Mouse (Mus musculus): ENCODE measurements around the gene Gp9. TPM values are rescaled to one million over a fixed set of nuclear protein-coding genes. Genes with fewer than 3 reads are reported as not detected.

The Gp9 gene
- polyA plus RNA-seq, 1 experiment, result 0.66 TPM

DNA sequence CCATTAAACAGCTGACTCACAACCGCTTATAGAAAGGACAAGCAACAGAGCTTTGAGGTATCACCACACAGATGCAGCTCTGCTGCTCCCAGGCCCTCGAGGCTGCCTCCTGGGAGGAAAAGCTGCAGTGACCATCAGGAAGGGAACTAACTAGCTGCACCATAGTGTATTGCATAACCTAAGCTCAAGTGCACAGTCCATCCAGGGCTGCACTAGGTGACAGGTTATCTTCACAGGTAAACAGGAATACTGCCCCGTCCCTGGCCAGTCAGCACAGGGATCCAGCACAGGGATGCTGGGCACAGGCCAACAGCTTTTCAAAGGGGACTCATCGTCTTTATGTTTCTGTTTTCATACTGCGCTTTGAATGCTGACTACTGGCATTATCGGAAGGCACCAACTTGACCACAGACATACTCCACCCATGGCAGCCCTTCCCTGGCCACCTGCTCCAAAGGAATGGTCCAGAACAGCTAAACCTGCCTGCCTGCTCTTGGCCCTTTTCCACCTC lies 31.8 kb downstream of the Gp9 start:
- peaks cover 16% of the 10 kb centered on the region for H3K4me1 ChIP-seq (ENCODE audit: control insufficient read depth, insufficient read depth, low read length)
- no peak overlapping the region for H3K4me3 ChIP-seq (ENCODE audit: insufficient read depth, low read depth, low read length)
- H3K36me3 ChIP-seq (ENCODE audit: control insufficient read depth, insufficient read depth, low read length), result no peaks in the 10 kb centered on the region
- TF ChIP-seq CTCF (conservative IDR thresholded peaks at IDR 0.05; ENCODE audit: insufficient read depth, insufficient read length, low read depth, low read length) (no peak), POLR2A (IDR thresholded peaks at IDR 0.05; ENCODE audit: low read depth, low read length) (no peak)
- 54% methylated on average over 6 of the region's 6 CpGs for WGBS
- DNase-seq, result peak; percentile 49
- H3K27ac ChIP-seq (ENCODE audit: insufficient read depth, low read depth, low read length), result no peak overlapping the region
- no peaks in the 10 kb centered on the region for H3K27me3 ChIP-seq (replicated peaks; ENCODE audit: control insufficient read depth, insufficient read depth, low read length)

DNA sequence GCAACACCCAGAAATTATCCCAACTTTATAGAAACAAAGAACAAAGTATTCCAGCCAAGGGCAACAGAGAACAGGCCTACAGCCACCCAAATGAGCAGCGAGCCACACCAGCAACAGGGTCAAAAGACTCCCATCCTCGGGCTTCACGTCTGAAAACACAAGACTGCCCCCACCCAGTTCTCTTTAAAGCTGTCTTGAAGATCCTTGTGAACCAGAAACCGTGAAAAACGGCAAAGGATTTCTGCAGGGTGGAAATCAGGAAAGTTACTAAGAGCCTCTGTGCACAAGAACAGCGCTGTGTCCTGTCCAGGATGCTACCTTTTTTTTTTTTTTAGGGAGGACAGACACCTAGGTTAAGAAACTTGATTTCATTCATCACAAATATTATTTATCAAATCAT lies 32.4 kb downstream of the Gp9 start:
- DNase-seq, result no peak
- Histone ChIP-seq H3K27ac (ENCODE audit: insufficient read depth, low read depth, low read length) (peak overlapping the region; percentile 83), H3K4me1 (ENCODE audit: control insufficient read depth, insufficient read depth, low read length) (peaks cover 16% of the 10 kb centered on the region), H3K27me3 (replicated peaks; ENCODE audit: control insufficient read depth, insufficient read depth, low read length) (no peaks in the 10 kb centered on the region), H3K4me3 (ENCODE audit: insufficient read depth, low read depth, low read length) (peak overlapping the region; percentile 61), H3K36me3 (ENCODE audit: control insufficient read depth, insufficient read depth, low read length) (no peaks in the 10 kb centered on the region)
- TF ChIP-seq CTCF (conservative IDR thresholded peaks at IDR 0.05; ENCODE audit: insufficient read depth, insufficient read length, low read depth, low read length), result no peak
- no peak for TF ChIP-seq POLR2A (IDR thresholded peaks at IDR 0.05; ENCODE audit: low read depth, low read length)
- WGBS, result 18% methylated on average over 6 of the region's 6 CpGs

DNA sequence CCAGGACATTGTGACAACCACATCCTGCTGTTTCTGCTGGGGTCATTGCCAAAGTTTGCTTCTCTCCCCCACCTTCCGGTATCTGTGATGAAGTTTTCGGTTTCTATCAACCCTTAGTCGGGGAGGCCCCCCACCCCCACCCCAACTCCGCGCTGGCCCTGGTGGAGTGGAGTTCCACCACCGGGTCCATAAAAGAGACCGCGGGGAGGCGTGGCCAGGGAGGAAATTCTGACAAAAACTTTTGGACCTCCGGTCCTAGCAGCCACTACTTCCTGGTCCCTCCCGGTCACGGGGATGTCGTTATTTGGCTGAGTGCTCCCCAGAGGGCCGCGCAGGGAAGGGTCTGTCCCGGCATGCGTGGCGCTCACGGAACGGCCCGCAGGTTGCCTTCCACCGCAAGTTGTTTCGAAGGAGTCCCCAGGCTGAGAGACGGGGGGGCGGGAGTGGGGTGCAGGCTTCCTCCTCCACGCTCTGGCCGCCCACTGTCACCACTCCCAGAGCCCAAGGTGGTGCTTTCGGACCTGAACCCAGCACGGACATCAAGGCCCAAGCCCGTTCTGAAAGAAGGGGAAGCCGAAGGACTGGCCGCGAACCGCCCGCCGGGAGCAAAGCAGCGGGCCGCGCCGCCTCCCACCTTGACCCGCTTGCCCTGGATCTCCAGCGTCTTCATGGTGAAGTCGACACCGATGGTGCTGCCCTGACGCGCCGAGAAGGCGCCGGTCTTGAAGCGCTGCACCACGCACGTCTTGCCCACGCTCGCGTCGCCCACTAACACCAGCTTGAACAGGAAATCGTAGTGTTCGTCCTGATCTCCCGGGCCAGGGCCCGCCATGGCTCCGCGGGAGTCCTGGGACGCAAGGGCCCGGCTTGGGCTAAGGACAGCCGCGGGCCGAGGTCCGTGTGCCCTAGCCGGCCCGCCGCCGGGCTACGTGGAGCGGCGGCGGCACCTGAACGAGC lies 33.1 kb downstream of the Gp9 start:
- no peak for TF ChIP-seq POLR2A (IDR thresholded peaks at IDR 0.05; ENCODE audit: low read depth, low read length)
- TF ChIP-seq CTCF (conservative IDR thresholded peaks at IDR 0.05; ENCODE audit: insufficient read depth, insufficient read length, low read depth, low read length), result no peak
- Histone ChIP-seq H3K36me3 (ENCODE audit: control insufficient read depth, insufficient read depth, low read length) (no peaks in the 10 kb centered on the region), H3K27ac (ENCODE audit: insufficient read depth, low read depth, low read length) (peak overlapping the region; percentile 83), H3K27me3 (replicated peaks; ENCODE audit: control insufficient read depth, insufficient read depth, low read length) (no peaks in the 10 kb centered on the region), H3K4me3 (ENCODE audit: insufficient read depth, low read depth, low read length) (peak overlapping the region; percentile 61), H3K4me1 (ENCODE audit: control insufficient read depth, insufficient read depth, low read length) (peaks cover 12% of the 10 kb centered on the region)
- WGBS, result under 1% methylated on average over 77 of the region's 77 CpGs
- peak; percentile 90 for DNase-seq

DNA sequence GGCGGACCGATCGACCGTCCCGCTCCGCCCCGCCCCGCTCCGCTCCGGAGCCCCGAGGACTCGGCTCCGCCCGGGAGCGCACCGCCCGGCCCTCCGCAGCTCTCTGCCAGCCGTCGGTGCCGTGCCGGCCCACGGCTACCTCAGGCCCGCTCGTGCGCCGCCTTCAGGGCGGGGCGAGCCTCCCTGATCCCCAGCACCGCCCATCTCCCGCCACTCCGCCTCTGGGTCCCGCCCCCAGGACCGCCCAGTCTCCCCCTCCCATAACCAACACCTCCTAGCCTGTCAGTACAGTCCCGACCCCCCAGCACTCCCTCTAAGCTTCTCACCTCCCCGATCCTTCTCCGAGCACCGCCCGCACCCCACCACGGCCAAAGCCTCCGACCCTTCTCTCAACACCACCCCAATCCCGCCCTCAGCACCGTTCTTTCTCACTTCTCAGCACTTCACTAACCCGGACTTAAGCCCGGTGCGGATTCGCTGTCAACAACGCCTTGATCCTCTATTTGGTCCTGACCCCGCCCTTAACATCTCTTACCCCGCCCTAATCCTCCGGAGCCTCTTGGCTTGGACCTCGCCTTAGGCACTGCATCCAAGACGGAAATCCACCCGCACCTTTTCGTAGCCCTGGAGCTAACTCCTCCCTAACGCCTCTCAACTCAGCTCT lies 33.9 kb downstream of the Gp9 start, which contains the start of gene Rab43:
Rab43 (minus strand) TSS at position 490 of the 664 bp plus-strand sequence.
- WGBS, result 1% methylated on average over 52 of the region's 56 CpGs
- H3K4me3 ChIP-seq (ENCODE audit: insufficient read depth, low read depth, low read length), result peak within 1 kb of the TSS; percentile 75
- peaks cover 12% of the 10 kb centered on the region for H3K4me1 ChIP-seq (ENCODE audit: control insufficient read depth, insufficient read depth, low read length)
- DNase-seq, result peak; percentile 97
- no peaks in the 10 kb centered on the region for H3K27me3 ChIP-seq (replicated peaks; ENCODE audit: control insufficient read depth, insufficient read depth, low read length)
- H3K27ac ChIP-seq (ENCODE audit: insufficient read depth, low read depth, low read length), result peak within 1 kb of the TSS; percentile 83
- TF ChIP-seq CTCF (conservative IDR thresholded peaks at IDR 0.05; ENCODE audit: insufficient read depth, insufficient read length, low read depth, low read length), result no peak
- peak; percentile 88 for TF ChIP-seq POLR2A (IDR thresholded peaks at IDR 0.05; ENCODE audit: low read depth, low read length)
- no peaks in the 10 kb centered on the region for H3K36me3 ChIP-seq (ENCODE audit: control insufficient read depth, insufficient read depth, low read length)

DNA sequence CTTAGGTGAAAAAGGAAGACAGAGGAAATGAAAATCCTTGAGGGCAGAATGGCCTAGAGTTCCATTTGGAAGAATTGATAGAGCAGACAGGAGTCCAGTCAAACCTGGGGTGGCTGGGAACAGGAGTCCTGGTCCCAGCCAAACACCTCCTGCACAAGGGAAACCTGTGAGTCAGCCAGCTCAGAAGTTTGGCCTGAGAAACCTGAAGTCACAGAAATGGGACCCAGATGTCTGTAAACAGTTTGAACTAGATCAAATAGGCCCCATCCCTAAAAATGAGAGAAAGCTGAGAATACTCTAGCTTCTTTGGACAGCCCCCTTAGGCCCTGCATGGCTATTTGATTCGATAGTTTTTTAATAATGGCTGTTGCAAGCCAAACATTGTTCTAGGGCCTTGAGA lies 34.8 kb downstream of the Gp9 start:
- TF ChIP-seq CTCF (conservative IDR thresholded peaks at IDR 0.05; ENCODE audit: insufficient read depth, insufficient read length, low read depth, low read length) (no peak), POLR2A (IDR thresholded peaks at IDR 0.05; ENCODE audit: low read depth, low read length) (no peak)
- Histone ChIP-seq H3K4me3 (ENCODE audit: insufficient read depth, low read depth, low read length) (no peak overlapping the region), H3K27me3 (replicated peaks; ENCODE audit: control insufficient read depth, insufficient read depth, low read length) (no peaks in the 10 kb centered on the region), H3K27ac (ENCODE audit: insufficient read depth, low read depth, low read length) (peak overlapping the region; percentile 18; the same call in 1 of the 2 replicates), H3K4me1 (ENCODE audit: control insufficient read depth, insufficient read depth, low read length) (peaks cover 12% of the 10 kb centered on the region; the same call in 1 of the 2 replicates), H3K36me3 (ENCODE audit: control insufficient read depth, insufficient read depth, low read length) (no peaks in the 10 kb centered on the region; the same call in 1 of the 2 replicates)
- 92% methylated on average over 1 of the region's 1 CpGs for WGBS
- no peak for DNase-seq

DNA sequence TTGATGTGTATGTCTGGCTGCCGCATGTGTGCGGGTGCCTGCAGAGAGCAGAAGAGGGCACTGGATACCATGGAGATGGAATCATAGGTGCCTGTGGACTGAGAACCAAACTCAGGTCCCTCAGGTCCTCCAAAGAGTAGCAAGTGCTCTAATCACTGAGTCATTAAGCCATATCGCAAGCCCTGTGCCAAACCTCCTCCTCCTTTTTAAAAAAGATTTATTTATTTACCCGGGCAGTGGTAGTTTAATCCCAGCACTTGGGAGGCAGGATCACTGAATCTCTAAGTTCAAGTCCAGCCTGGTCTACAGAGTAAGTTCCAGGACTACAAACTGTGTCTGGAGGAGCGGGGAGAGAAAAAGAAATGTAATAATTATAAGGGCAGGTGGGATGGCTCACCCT lies 36.6 kb downstream of the Gp9 start:
- 86% methylated on average over 5 of the region's 5 CpGs for WGBS
- TF ChIP-seq CTCF (conservative IDR thresholded peaks at IDR 0.05; ENCODE audit: insufficient read depth, insufficient read length, low read depth, low read length), result no peak
- TF ChIP-seq POLR2A (IDR thresholded peaks at IDR 0.05; ENCODE audit: low read depth, low read length), result no peak
- no peak for DNase-seq

More for the DNA sequence above, 36.6 kb downstream of the Gp9 start:
- H3K27ac ChIP-seq (ENCODE audit: insufficient read depth, low read depth, low read length), result no peak overlapping the region
- peaks cover 9% of the 10 kb centered on the region; the same call in 1 of the 2 replicates for H3K4me1 ChIP-seq (ENCODE audit: control insufficient read depth, insufficient read depth, low read length)
- no peaks in the 10 kb centered on the region for H3K27me3 ChIP-seq (replicated peaks; ENCODE audit: control insufficient read depth, insufficient read depth, low read length)
- H3K4me3 ChIP-seq (ENCODE audit: insufficient read depth, low read depth, low read length), result no peak overlapping the region
- H3K36me3 ChIP-seq (ENCODE audit: control insufficient read depth, insufficient read depth, low read length), result no peaks in the 10 kb centered on the region; the same call in 1 of the 2 replicates

All from kidney, adult 2 months (tissue).